Mouse (Mus musculus) inflammation-experienced regulatory T-cells, adult 6 months (primary cell): ENCODE results near the gene Foxp1. TPM values are rescaled to one million over a fixed set of nuclear protein-coding genes. Genes with fewer than 3 reads are reported as not detected.

Experiments used
- ATAC-seq: one replicate; pipeline ENCODE4 v1.8.0; 2017
- polyA plus RNA-seq, 3 experiments: library from polyadenylated mRNA; unstranded; fragments of 100-300 nt; shearing (Covaris generic); gene quantifications; one replicate each; pipeline ENCODE4 v1.2.1; 2017

The Foxp1 gene
- polyA plus RNA-seq, 3 experiments from 2014 or later: 83.3 to 273 (median 271) TPM

DNA sequence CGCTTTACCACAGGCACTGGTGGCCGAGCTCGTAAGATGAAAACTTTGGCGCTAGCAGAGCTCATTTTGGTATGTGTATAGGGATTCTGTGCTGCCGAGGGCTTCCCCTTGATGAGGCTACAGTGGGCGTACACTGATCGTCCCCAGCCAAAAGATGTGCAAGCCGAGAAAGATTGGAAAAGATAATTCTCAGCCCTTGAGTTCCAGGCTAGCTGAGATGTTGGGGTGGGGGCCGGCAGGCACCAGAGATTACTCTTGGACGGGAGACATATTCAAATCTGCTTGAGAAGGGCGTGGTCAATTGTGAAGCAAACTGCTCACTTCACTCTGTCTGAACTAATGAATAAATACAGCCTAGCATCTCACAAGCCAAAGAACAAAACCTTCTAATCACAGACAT lies 319.3 kb downstream of the Foxp1 start:
- ATAC-seq: no peak

DNA sequence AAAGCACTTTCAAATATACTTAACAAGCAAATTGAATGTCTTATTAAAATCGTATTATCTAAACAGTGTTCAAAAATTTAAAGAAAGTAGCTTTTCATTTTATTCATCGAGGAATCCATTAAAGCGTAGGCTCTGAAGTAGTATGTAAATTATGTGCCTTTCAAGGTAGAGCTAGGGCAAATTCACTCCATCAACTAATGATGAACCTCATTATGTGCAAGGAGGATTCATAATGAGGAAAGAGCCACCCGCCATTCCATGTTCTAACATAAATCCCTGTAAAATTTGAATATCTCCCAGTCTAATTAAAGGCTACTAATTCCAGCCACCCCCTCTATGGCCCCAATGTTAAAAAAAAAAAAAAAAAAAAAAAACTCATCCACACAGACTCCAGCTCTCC lies 319.7 kb downstream of the Foxp1 start:
- no peak for ATAC-seq

DNA sequence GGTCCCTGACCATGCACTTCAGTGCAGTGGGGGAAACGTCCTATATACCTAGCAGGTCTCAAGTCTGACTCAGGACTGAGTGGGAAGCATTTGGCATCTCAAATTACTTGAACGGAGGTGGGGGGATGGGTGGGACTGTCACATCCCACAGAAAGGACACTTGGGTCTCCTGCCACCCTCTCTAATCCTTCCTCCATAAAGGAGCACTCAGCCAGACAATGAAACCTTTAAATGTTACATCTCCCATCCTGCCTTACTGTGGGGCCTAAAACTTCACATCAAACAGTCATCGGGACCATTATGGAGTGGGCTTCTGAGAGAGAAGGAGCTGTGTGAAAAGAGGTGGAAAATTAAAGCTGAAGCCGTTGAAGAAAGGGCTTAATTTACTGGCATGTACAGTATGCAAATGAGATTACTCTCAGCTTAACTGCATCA lies 321.2 kb downstream of the Foxp1 start:
- peak; percentile 6 for ATAC-seq

DNA sequence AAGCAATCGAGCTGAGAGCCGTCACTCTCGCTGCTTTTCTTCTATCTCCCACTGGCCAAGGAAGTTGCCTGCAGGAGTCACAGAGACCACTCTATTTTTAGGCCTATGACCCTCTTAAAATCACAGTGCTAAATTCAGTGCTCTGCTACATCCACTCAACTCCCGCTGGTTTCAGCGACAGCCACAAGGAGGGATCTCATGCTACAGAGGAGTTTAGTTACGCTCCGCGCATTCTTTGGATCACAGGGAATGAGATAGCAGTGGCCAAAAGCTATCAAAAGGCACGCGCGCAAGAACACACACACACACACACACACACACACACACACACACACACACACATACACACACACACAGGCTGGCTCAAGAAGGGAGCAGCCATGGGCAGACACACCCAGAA lies 321.9 kb downstream of the Foxp1 start:
- no peak for ATAC-seq

DNA sequence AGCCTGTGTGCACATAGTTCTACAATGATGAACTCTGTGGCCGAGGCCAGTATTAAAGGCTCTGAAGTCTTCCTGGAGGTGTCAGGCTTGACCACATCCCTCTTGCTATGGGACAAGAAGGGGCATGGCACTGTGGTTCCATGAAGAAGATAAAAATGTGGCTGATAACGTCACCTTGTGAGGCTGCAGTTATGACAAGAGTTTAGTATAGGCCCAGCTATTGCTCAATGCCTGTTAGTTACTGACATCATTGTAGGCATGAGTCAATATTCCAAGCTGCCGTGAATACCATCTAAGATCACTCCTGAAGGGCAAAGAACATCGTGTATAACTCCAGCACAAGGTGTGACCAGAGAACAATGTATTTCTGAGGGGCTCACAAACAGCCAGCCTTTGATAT lies 323.2 kb downstream of the Foxp1 start:
- no peak for ATAC-seq

DNA sequence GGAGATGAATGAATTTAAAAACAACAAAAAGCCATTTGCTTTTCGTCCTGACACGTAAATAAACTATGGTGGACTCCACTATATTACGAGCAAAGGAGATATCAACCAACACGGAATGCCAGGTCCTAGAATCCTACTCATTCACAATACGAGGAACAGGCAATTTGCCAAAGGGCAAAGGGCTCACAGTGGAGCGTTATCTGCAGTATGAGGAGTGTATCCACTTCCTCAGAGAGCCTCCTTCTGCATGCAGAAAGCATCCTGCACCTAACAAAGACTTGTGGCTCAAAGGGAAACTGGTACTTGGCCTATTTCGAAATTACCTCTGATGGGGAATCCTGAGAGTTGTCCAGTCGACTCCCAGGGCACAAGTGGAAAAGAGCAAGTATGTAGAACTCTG lies 328.8 kb downstream of the Foxp1 start:
- ATAC-seq: no peak

DNA sequence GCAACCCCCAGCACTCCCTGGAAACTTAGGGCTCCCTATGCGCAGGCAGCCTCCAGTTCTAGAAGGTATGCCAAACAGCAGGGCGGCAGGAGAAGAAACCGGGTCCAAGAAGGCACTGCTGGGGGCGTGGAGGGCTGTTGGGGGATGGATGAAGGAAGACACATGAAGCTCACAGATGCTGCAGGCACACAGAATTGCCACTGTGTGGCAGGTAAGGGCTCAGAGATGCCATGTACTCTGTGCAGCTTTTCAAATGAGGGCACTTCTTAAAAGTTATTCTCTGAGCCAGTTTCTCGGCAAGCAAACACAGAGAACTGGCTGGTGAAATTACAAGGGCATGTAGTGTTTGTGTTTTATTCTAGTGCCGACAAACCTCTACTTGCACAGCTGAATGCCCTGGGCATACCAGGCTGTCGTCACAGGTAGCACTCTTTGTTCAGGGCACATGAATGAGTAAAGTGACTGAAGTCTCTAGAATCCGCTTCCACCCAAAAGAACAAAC lies 330.8 kb downstream of the Foxp1 start:
- ATAC-seq: no peak

DNA sequence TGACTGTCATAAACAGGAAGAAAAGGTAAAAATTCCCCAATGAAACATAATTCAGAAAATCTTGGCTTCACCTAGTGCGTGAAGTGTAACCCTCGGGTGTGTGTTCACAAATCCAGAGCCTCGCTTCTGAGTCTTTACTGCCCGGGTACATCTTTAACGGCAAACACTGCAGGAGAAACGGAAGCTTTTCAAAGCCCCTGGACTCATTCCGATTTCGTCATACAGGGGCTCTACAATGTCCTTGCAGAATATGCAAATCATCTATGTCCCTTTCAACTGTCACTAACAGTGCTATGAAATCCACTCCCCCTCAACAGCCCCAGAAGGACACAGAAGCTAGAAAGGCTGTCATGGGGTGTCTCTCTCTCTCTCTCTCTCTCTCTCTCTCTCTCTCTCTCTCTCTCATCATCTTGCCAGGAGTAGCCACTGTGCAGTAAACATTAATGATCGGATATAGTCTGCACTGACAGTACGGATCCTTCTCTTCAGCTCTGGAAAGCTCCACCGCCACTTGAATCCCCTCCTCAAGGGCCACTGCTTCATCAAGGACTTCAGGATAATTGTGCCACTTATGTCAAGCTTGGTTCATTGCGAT lies 331.4 kb downstream of the Foxp1 start:
- no peak for ATAC-seq

DNA sequence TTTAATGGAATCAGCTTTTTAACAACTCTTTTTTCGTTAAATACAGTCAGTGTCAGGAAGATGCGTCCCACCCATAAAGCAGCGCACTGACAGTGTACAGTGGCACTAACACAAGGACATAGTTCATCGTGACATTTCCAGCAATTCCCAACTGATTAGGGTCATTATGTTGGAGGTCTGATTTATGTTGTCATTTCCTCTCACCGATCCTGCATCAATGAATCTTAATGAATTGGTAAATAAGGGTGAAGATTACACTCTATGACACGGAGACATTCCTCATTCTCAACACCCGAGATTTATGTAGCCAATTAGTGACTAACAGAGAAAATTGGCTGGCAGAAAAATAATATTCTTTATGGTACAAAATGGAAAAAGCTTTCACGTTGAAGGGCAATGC lies 332.6 kb downstream of the Foxp1 start:
- ATAC-seq: no peak

DNA sequence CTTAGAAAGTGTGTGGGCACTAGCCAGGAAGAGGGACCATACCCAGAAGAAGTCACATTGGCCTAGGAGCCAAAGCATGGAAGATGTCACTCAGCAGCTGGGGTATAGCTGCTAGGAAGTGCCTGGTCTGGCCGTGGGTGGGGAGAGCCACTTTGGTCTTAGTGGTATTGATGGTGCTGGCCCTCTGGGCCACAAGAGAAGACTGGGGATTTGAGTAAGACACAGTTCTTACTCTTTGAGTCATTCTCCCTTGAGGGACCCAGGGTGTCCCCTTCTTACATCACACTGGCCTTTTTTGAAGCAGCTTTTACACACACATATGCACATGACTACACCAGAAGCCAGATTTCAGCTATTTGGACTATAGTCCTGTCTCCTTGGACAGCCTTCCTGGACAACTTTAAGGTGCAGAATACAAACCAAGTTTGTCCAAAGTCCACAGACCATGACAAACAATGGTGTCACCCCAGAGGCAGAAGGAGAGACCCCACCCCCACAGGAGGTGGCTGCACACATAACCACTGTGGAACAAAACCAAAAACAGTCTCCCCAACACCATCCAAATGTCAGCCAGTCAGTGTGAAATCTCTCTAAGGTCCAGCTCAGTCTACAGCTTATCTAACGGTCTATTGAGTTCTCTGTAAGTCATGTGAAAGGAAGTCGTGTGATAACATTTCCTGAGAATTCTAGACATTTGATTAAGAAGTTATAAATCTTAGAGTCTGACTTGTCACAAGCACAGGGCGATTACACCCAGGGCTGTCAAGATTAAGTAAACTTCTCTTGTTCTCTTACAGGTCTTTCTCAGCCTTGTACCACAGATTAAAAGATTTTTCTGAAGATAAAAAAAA lies 333.9 kb downstream of the Foxp1 start:
- ATAC-seq: peak; percentile 45

DNA sequence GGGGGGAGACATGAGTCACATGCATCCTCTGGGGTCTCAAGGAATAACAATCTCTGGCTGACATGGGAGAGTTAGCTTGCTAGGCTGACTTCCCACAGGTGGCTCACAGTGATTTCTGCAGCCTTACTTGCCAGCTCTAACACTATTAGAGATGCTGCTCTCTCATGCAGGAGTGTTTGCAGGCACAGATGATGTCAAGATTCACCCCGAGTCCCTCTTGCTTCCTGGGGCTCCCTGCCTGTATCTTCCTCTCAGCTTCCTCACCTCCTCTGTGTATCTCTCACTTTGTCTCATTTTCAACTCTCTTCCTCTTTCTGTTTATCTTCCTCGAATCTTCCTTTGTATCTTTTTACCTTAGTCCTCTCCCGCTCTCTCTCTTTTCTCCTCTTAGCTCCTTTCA lies 334.6 kb downstream of the Foxp1 start:
- no peak for ATAC-seq

DNA sequence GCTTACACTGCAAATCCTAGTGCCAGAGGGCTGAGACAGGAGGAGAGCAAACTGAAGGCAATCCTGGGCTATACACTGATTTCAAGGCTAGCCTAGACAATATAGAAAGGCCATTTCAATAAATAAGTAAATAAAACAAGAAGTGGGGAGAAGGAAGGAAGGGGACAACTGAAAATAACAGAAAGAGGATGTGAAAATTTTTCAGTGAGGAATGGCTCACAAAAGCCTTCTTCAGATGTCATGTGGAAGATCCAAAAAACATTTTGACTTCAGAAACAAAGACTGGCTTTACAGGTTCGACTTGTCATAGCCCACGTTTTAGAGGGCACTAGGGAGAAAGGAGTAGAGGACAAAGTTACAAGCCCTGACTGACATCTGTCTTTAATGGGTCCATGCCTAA lies 335.1 kb downstream of the Foxp1 start:
- no peak for ATAC-seq

DNA sequence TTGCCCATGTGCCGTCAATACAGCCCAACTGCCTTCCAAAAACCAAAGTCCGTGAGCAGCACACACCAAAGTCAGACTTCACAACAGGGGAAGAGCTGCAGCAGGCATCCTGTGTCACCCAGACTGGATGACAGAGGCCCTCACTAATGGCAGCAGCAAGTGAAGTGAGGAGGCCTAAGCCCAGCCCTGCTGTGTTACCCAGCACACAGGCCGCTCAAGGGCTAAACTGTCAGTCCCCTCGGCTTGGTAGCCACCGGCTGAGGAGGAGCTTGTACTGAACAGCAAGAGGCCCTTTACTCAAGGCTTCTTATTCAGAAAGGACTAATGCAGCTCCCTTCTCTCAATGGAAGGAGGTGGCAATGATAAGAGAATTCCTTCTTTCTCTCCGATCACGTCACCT lies 336.0 kb downstream of the Foxp1 start:
- ATAC-seq: no peak

DNA sequence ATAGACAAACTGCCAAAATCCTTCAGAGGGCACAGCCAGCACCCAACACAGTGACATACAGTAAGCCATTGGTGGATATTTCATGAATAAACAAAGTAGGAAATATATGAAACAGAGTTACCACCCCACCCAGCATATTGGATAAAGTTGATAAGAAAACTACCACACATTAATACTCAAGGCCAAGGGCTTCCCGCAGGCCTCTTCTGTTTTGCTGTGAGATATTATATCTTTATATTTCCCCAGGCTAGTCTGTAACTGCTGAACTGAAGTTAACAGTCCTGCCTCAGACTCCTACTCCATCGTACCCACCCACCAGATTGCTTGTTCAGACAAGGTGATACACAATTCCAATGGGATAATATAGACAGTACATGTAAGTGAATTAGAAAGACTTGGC lies 336.7 kb downstream of the Foxp1 start:
- no peak for ATAC-seq

DNA sequence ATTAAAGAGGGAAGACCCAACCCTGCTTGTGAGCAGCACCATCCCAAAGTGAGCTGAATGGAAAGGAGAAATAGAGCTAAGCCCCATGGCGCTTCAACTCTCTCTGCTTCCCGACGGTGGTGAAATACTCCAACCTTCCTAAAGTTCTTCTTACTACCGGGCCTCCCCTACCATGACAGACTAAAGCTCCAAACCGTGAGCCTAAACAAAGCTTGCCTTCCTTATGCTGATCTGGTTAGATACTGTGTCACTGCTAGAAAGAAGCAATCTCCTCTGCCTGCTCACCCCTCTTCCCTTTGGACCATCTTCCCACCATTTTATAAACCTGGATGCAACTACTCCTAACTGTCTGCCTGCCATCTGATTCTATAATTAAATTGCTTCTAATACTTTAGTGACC lies 338.5 kb downstream of the Foxp1 start:
- ATAC-seq: no peak

DNA sequence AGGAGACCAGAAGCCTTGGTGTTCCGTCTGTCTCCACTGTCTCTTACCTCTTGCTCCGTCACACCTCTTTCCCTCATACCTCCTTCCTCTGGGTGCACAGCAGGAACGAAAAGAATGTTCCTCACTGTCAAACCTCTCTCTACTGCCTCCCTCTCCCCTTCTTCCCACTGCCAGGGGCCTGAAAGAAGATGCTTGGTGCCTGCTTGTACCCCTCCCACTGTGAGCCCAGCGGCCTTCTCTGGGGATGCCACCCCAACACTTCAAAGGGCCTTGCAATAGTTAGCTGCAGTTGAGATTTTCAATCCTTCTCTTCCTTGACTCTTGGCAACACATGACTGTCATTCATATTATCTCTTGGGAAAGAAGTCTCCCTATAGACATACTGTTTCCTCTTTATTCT lies 339.7 kb downstream of the Foxp1 start:
- ATAC-seq: no peak

DNA sequence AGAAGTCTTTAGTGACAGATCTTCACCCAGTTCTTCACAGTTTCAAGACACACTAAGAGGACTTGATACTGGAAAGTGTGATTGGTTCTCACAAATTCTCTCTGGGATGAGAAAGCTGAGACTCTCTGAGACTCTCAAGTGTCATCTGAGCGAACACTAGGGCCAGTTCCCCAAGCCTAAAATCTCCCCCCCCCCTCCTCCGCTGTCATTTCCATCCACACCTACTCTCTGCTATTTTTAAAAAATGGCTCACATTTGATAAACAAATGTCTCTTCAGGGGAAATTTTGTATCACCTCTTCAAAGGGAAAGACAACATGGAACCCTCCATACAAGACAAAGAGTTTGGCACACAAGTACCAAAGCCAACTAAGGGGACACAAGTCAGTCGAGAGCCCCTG lies 346.3 kb downstream of the Foxp1 start:
- no peak for ATAC-seq

DNA sequence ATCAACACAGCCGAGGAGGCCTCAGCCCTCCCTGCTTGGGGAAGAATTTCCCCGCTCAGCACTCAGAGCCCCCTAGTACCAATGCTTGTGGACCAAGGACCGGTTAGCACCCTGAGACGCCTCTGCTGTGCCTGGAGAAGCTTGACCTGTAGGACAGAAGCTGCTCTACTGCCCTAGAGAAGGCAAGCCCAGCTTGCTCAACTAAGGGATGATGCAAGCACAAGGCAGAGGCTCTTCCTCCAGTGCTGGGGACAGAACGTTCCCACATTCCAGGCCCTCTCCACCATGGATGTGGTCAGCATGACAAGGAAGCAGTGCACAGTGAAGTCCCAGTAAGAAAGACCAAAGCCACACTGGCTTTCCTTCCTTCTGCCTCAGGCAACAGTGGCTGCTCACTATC lies 347.1 kb downstream of the Foxp1 start:
- no peak for ATAC-seq

DNA sequence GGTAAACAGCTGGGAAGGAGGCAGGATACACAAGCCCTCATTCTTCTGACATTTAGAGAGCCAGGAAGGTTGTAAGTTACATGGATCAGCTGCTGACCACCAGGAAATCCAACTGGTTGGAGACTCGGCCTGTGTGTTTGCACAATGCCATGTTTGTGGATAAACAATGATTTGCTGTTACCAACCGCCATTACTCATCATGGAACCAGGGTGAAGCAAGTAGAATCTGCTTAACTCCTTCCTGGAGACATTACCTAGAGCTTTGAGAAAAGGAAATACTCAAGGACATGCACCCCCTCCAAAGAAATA lies 348.7 kb downstream of the Foxp1 start:
- no peak for ATAC-seq

DNA sequence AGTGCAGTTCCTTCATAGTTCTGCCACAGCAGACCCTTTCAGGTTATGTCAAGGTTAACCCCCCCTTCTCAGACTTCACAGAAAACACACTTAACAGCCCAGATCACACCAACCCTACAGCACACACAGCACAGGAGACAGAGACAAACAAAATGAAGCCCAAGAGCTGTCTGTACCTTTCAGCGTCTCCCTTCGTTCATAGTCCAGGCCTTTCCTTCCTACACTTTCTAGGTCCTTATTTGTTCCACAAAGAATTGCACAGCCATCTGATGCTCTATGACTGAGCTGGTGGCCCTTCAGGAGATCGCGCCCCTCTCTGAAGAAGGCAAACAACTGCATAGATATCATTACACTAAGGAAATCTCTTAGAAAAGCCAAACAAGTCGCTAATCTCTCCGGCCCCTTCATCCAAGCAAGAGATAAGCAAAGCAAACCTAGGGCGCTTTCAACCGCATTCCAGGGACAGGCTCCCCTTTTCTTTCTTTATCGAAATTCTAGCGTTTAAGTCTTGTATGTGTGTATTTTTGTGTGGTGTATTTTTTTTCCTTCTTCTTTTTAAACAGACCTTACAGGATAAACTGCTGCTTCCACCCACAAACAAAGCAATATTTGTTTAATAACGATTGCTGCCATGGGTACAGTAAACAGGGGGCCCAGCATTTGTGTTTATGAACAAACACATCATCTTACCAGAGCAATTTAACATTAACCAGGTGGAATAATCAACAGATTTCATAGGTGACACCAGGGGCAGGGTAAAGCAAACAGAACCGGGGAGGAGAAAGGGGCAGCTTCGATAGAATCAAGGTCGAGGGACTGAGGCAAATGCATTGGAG lies 349.2 kb downstream of the Foxp1 start:
- ATAC-seq: no peak

DNA sequence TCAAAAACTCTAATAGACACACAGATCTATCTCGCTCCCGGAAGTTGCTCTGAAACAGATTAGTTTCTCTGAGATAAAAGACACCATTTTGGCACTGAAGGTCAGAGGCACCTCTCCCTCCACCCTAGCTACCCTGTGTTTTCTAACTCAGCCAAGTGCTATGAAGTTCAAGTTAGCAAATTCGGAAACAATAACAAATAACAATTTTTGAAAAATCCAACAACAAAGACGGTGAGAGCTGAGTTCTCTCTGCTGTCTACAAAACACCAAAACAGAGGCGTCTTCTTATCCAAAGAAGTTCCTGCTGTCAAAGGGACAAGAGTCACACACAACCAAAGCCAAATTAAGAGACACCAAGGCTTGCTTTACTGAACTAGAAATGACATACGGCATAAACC lies 349.9 kb downstream of the Foxp1 start:
- peak; percentile 36 for ATAC-seq

DNA sequence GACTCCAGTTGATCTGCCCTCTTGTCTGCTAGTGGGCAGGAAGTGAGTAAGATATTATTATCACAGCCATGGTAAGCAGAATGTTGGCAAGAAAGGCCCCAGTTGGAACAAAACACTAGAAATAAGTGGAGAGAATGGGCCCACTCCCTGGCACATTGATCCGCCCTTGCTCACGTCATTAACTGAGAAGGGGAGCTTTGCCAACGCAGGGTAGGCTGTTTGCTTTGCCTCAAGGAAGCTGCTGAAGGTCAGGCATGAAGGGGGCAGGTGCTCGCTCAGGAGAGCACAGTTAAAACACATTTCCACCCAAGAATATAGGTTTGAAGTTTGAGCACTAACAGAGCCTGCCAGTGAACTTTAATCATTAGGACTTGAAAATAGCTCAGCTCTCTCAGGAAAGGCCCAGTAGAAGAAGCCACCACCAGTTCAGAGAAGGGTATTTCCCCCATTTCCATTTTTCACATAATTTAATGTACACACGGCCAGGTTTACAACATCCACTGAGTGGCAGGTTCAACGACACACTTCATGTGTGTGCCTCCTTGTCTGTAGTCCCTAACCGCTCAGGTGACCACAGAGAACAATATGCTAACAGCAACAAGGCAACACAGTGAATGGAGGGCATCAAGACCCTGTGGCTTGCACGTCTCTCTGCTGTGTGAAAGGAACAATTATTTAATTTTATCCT lies 350.5 kb downstream of the Foxp1 start:
- ATAC-seq: peak; percentile 67

DNA sequence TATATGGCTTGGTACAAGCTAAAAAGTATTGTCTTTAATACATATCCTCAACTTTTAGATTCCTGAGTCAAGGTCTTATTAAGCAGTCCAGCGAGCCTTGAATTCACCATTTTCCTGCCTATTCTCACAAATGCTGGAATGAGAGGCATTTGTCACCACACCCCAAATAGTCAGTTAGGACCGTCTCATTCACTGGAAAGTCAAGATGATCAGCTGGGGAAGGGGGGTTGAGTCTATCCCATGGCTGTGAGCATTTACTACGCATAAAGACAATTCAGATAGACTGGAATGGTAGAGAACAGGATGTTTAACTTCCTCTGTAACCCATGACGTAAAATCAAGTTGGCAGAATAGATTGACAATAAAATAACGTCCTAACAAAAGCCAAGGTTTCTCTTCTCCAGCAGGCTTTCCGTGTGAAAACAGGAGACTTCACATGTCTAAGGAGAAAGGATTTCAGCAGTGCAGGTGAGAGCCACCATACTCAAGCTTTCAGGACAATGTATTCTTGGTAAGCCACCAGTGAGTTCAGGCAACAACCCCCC lies 351.2 kb downstream of the Foxp1 start:
- peak; percentile 10 for ATAC-seq
